Mouse (Mus musculus): ENCODE results near the gene Ick.

DNA sequence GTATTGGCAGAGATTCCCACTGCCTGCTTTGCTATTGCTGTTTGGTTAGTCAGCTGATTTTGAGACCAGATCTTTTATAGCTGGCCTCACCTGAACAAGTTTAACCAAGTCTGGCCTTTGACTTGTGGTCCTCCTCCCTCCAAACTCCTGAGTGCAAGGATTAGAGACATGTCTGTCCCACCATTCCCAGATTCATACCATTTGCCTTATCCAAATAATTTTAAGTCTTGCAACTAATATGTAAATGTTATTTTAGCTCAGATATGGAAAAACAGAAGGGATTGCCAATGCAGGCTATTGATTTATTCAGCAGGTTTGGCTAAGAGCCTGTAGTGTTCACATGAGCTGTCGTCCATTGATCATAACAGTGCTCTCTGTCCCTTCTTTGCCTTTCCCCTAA, 48.2 kb downstream of the Ick start:
- TF ChIP-seq CTCF (IDR thresholded peaks at IDR 0.05), result no peak
- no peak for TF ChIP-seq EP300 (IDR thresholded peaks at IDR 0.05; ENCODE audit: insufficient read depth, low read depth, low read length)
- TF ChIP-seq POLR2A (IDR thresholded peaks at IDR 0.05; ENCODE audit: insufficient read depth, low read depth, low read length), result no peak
